Mouse (Mus musculus) midbrain, postnatal 0 days (tissue): ENCODE data around the gene Zswim8. TPM values are rescaled to one million over a fixed set of nuclear protein-coding genes. Genes with fewer than 3 reads are reported as not detected.

Experiments
- ATAC-seq: fragments of 200-750 bp; cut with Nextera tagmentation; 2 replicates; pipeline ENCODE4 v1.8.0; 2017; ENCODE audit warnings: moderate number of reproducible peaks, mild to moderate bottlenecking, moderate TSS enrichment, moderate library complexity; ENCODE audit not compliant: low FRiP score
- DNase-seq: peaks from one replicate; pipeline ENCODE4 v3.0.0-alpha.2; 2015; ENCODE audit warnings: low spot score
- H3K27ac ChIP-seq: fragments of 300-500 bp; sonication (generic); 2 replicates; pipeline ENCODE4 v1.5.1; 2014; ENCODE audit warnings: low read depth, mild to moderate bottlenecking, low read length, mixed read lengths
- H3K27me3 ChIP-seq: fragments of 300-500 bp; sonication (generic); 2 replicates; pipeline ENCODE4 v1.6.1; 2014; ENCODE audit warnings: low read length, control low read depth, mixed read lengths; ENCODE audit not compliant: insufficient read depth
- H3K36me3 ChIP-seq: fragments of 300-500 bp; sonication (generic); 2 replicates; pipeline ENCODE4 v1.6.1; 2014; ENCODE audit warnings: low read length, control low read depth, mixed read lengths; ENCODE audit not compliant: insufficient read depth
- H3K4me1 ChIP-seq: fragments of 300-500 bp; sonication (generic); 2 replicates; pipeline ENCODE4 v1.6.1; 2014; ENCODE audit warnings: mild to moderate bottlenecking, control low read depth, antibody characterized with exemption, low read length, mixed read lengths; ENCODE audit not compliant: insufficient read depth
- H3K4me2 ChIP-seq: fragments of 300-500 bp; sonication (generic); 2 replicates; pipeline ENCODE4 v1.6.1; 2014; ENCODE audit warnings: low read depth, mild to moderate bottlenecking, low read length, mixed read lengths; ENCODE audit not compliant: poor library complexity, severe bottlenecking
- H3K4me3 ChIP-seq: fragments of 300-500 bp; sonication (generic); 2 replicates; pipeline ENCODE4 v1.5.1; 2014; ENCODE audit warnings: low read depth, mild to moderate bottlenecking, low read length, moderate library complexity
- H3K9ac ChIP-seq: fragments of 300-500 bp; sonication (generic); replicated peaks from 2 replicates; pipeline ENCODE4 v1.6.1; 2014; ENCODE audit warnings: mild to moderate bottlenecking, low read length, moderate library complexity, mixed read lengths; ENCODE audit not compliant: poor library complexity, severe bottlenecking
- H3K9me3 ChIP-seq: fragments of 300-500 bp; sonication (generic); 2 replicates; pipeline ENCODE4 v1.6.1; 2016; ENCODE audit warnings: low read length, control low read depth
- CTCF ChIP-seq: IDR thresholded peaks from 2 replicates; pipeline ENCODE4 v1.5.1; 2016; ENCODE audit warnings: antibody characterized with exemption, mild to moderate bottlenecking
- WGBS: fragments of 180-500 bp; shearing (Covaris S2); extraction: QIAGEN DNeasy Blood & Tissue Kit; methylation state at CpG from one replicate; pipeline ENCODE4 v1.1.7; 2014; 5-methylcytosine and 5-hydroxymethylcytosine counted together
- polyA plus RNA-seq: library from polyadenylated mRNA; unstranded; fragments of >200 nt; fragmentation: Nextera tagmentation; extraction: Ambion mirVana; gene quantifications from 2 replicates; pipeline ENCODE4 v1.2.1, GENCODE M21; 2015
- total RNA-seq: library from RNA; depleted of rRNA; stranded (reverse); fragments of >200 nt; gene quantifications from 2 replicates; pipeline ENCODE4 v1.2.3, GENCODE M21; 2014

Zswim8 gene
- total and polyA plus RNA-seq, 2 experiments from 2014 or later = 37.8 to 183 TPM

- H3K4me3 ChIP-seq = no peak overlapping the region
- H3K36me3 ChIP-seq = peaks cover 95% of the 10 kb centered on the region
- WGBS = 89% methylated on average over 10 of the region's 10 CpGs
- H3K4me2 ChIP-seq = no peak overlapping the region
- DNase-seq (no peak), ATAC-seq (no peak)
- H3K27me3 ChIP-seq = no peaks in the 10 kb centered on the region
- H3K4me1 ChIP-seq = no peaks in the 10 kb centered on the region
- TF ChIP-seq CTCF = no peak
- no peaks in the 10 kb centered on the region for H3K9me3 ChIP-seq
- H3K27ac ChIP-seq = no peak overlapping the region
- no peak overlapping the region for H3K9ac ChIP-seq
These were observed 11.1 kb downstream of the Zswim8 start for GRCm38 (mm10) chr14:20718443-20718842.

GRCm38 (mm10) chr14:20719767-20720166 is 12.4 kb downstream of the Zswim8 start:
- no peak for TF ChIP-seq CTCF
- no peak overlapping the region for H3K27ac ChIP-seq
- no peak overlapping the region for H3K9ac ChIP-seq
- peaks cover 93% of the 10 kb centered on the region for H3K36me3 ChIP-seq
- no peak overlapping the region for H3K4me2 ChIP-seq
- H3K27me3 ChIP-seq = no peaks in the 10 kb centered on the region
- no peak overlapping the region for H3K4me3 ChIP-seq
- no peak for ATAC-seq
- DNase-seq = no peak
- H3K4me1 ChIP-seq = no peaks in the 10 kb centered on the region
- 94% methylated on average over 12 of the region's 12 CpGs for WGBS
- H3K9me3 ChIP-seq = no peaks in the 10 kb centered on the region

- Histone ChIP-seq H3K4me2 (no peak overlapping the region), H3K4me1 (no peaks in the 10 kb centered on the region), H3K27me3 (no peaks in the 10 kb centered on the region), H3K36me3 (peaks cover 90% of the 10 kb centered on the region), H3K9ac (no peak overlapping the region), H3K27ac (no peak overlapping the region), H3K4me3 (no peak overlapping the region), H3K9me3 (no peaks in the 10 kb centered on the region)
- no peak for TF ChIP-seq CTCF
- ATAC-seq = peak; percentile 41
- DNase-seq = no peak
- 89% methylated on average over 4 of the region's 4 CpGs for whole genome bisulfite sequencing
These were observed 14.0 kb downstream of the Zswim8 start for GRCm38 (mm10) chr14:20721371-20721770.

GRCm38 (mm10) chr14:20723006-20723405 is 15.7 kb downstream of the Zswim8 start:
- peaks cover 87% of the 10 kb centered on the region for H3K36me3 ChIP-seq
- DNase-seq (no peak), ATAC-seq (no peak)
- H3K9ac ChIP-seq = no peak overlapping the region
- no peak overlapping the region for H3K27ac ChIP-seq
- H3K9me3 ChIP-seq = no peaks in the 10 kb centered on the region
- H3K4me3 ChIP-seq = no peak overlapping the region
- WGBS = 88% methylated on average over 12 of the region's 12 CpGs
- no peaks in the 10 kb centered on the region for H3K4me1 ChIP-seq
- H3K4me2 ChIP-seq = no peak overlapping the region
- TF ChIP-seq CTCF = no peak
- no peaks in the 10 kb centered on the region for H3K27me3 ChIP-seq

- H3K4me2 ChIP-seq = no peak overlapping the region
- H3K36me3 ChIP-seq = peaks cover 87% of the 10 kb centered on the region
- no peaks in the 10 kb centered on the region for H3K4me1 ChIP-seq
- ATAC-seq = no peak; the same call in 1 of the 2 replicates
- peak; percentile 85 for TF ChIP-seq CTCF
- no peak overlapping the region for H3K27ac ChIP-seq
- no peak overlapping the region for H3K4me3 ChIP-seq
- no peaks in the 10 kb centered on the region for H3K27me3 ChIP-seq
- H3K9ac ChIP-seq = no peak overlapping the region
- 14% methylated on average over 5 of the region's 5 CpGs for WGBS
- no peaks in the 10 kb centered on the region for H3K9me3 ChIP-seq
- DNase-seq = peak; percentile 75
These were observed 16.7 kb downstream of the Zswim8 start for GRCm38 (mm10) chr14:20724043-20724442.

GRCm38 (mm10) chr14:20725660-20726339 is 18.4 kb downstream of the Zswim8 start:
- DNase-seq = no peak
- WGBS = 83% methylated on average over 6 of the region's 6 CpGs
- H3K4me3 ChIP-seq = no peak overlapping the region
- no peaks in the 10 kb centered on the region for H3K4me1 ChIP-seq
- H3K36me3 ChIP-seq = peaks cover 88% of the 10 kb centered on the region
- TF ChIP-seq CTCF = no peak
- no peaks in the 10 kb centered on the region for H3K27me3 ChIP-seq
- H3K9ac ChIP-seq = no peak overlapping the region
- no peaks in the 10 kb centered on the region for H3K9me3 ChIP-seq
- no peak for ATAC-seq
- H3K4me2 ChIP-seq = no peak overlapping the region
- H3K27ac ChIP-seq = no peak overlapping the region
